Mouse (Mus musculus) mature B cell (primary cell): ENCODE data around the gene Cyp2c37.
"Not testable (repeated sequence)": the region's sequence is repeated elsewhere in the genome, so short reads cannot be mapped to it uniquely, and the experiment has no call there.

Experiments
- in situ Hi-C: fragments of 300-500 bp; cut with MboI; formaldehyde crosslinking; loops from 2 replicates; pipeline ENCODE4 v1.14.3; 2019

Gene Cyp2c37

GRCm38 (mm10) chr19:39992140-39992539, at the start of gene Cyp2c37:
Cyp2c37 (plus strand) TSS chr19:39992424.
- in situ Hi-C loops = not testable (repeated sequence)

GRCm38 (mm10) chr19:39960861-39961260, 31.4 kb upstream of the Cyp2c37 start:
- in situ Hi-C loops = not testable (repeated sequence)

- in situ Hi-C loops = not testable (repeated sequence)
Observed at GRCm38 (mm10) chr19:39971096-39971495, 21.1 kb upstream of the Cyp2c37 start.

GRCm38 (mm10) chr19:39989471-39989870, 2.8 kb upstream of the Cyp2c37 start:
- in situ Hi-C loops = no loop called here
